Mouse (Mus musculus): Measurements from ENCODE around the gene Stra6. TPM values are rescaled to one million over a fixed set of nuclear protein-coding genes. Genes with fewer than 3 reads are reported as not detected.

Stra6 gene
- polyA plus RNA-seq, 1 experiment from 2014 or later = 0.48 TPM

GRCm38 (mm10) chr9:58135921-58136321 lies 72.3 kb downstream of the Stra6 start:
- 47% methylated on average over 2 of the region's 2 CpGs for WGBS
- no peaks in the 10 kb centered on the region; the same call in 1 of the 2 replicates for H3K4me1 ChIP-seq (replicated peaks; ENCODE audit: control insufficient read depth, insufficient read depth, low read length)
- no peak overlapping the region for H3K27ac ChIP-seq (ENCODE audit: low read depth, low read length)

GRCm38 (mm10) chr9:58139947-58140346 lies 76.4 kb downstream of the Stra6 start:
- Histone ChIP-seq H3K4me2 (replicated peaks; ENCODE audit: low read depth) (no peak overlapping the region), H3K4me3 (ENCODE audit: low read depth, low read length) (no peak overlapping the region), H3K9me3 (ENCODE audit: control insufficient read depth) (no peaks in the 10 kb centered on the region), H3K4me1 (replicated peaks; ENCODE audit: control insufficient read depth, insufficient read depth, low read length) (no peaks in the 10 kb centered on the region; the same call in 1 of the 2 replicates), H3K36me3 (ENCODE audit: control insufficient read depth, insufficient read depth) (no peaks in the 10 kb centered on the region), H3K27me3 (replicated peaks; ENCODE audit: control insufficient read depth, insufficient read depth, low read length) (no peaks in the 10 kb centered on the region), H3K27ac (ENCODE audit: low read depth, low read length) (no peak overlapping the region), H3K9ac (ENCODE audit: low read depth, low read length) (no peak overlapping the region)
- TF ChIP-seq CTCF (IDR thresholded peaks at IDR 0.05; ENCODE audit: low read depth) = no peak
- ATAC-seq = no peak
- 17% methylated on average over 6 of the region's 6 CpGs for WGBS

More at GRCm38 (mm10) chr9:58135921-58136321, 72.3 kb downstream of the Stra6 start:
- Histone ChIP-seq H3K9me3 (ENCODE audit: control insufficient read depth) (no peaks in the 10 kb centered on the region), H3K36me3 (ENCODE audit: control insufficient read depth, insufficient read depth) (no peaks in the 10 kb centered on the region), H3K4me2 (replicated peaks; ENCODE audit: low read depth) (no peak overlapping the region), H3K4me3 (ENCODE audit: low read depth, low read length) (no peak overlapping the region), H3K9ac (ENCODE audit: low read depth, low read length) (no peak overlapping the region), H3K27me3 (replicated peaks; ENCODE audit: control insufficient read depth, insufficient read depth, low read length) (no peaks in the 10 kb centered on the region)
- no peak for TF ChIP-seq CTCF (IDR thresholded peaks at IDR 0.05; ENCODE audit: low read depth)
- ATAC-seq = no peak

DNA sequence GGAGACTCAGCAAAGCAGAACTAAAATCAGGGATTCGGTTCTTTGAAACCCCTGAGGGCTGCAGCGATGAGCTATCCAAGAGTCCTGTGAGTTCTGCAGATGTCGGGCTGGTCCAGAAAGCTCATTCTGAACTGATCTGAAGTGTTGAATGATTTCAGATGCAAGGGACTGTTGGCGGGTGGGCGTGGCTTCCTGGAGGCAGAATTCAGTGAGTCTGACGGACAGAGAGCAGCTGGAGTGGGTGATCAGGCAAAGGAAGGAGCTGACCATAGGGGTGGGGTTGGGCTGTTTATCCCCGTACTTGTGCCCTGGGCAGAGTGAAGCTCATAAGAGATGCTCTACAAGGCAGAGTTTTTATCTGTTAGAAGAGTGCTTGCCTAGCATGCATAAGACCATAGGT lies 79.8 kb downstream of the Stra6 start:
- Histone ChIP-seq H3K4me1 (replicated peaks; ENCODE audit: control insufficient read depth, insufficient read depth, low read length) (no peaks in the 10 kb centered on the region), H3K4me2 (replicated peaks; ENCODE audit: low read depth) (no peak overlapping the region), H3K27me3 (replicated peaks; ENCODE audit: control insufficient read depth, insufficient read depth, low read length) (no peaks in the 10 kb centered on the region), H3K9me3 (ENCODE audit: control insufficient read depth) (no peaks in the 10 kb centered on the region), H3K9ac (ENCODE audit: low read depth, low read length) (no peak overlapping the region), H3K27ac (ENCODE audit: low read depth, low read length) (no peak overlapping the region), H3K4me3 (ENCODE audit: low read depth, low read length) (no peak overlapping the region), H3K36me3 (ENCODE audit: control insufficient read depth, insufficient read depth) (no peaks in the 10 kb centered on the region)
- no peak for TF ChIP-seq CTCF (IDR thresholded peaks at IDR 0.05; ENCODE audit: low read depth)
- no peak for ATAC-seq
- WGBS = 40% methylated on average over 7 of the region's 7 CpGs

- Histone ChIP-seq H3K9ac (ENCODE audit: low read depth, low read length) (no peak overlapping the region), H3K27me3 (replicated peaks; ENCODE audit: control insufficient read depth, insufficient read depth, low read length) (no peaks in the 10 kb centered on the region), H3K27ac (ENCODE audit: low read depth, low read length) (no peak overlapping the region), H3K4me3 (ENCODE audit: low read depth, low read length) (no peak overlapping the region), H3K4me2 (replicated peaks; ENCODE audit: low read depth) (no peak overlapping the region), H3K9me3 (ENCODE audit: control insufficient read depth) (no peaks in the 10 kb centered on the region), H3K36me3 (ENCODE audit: control insufficient read depth, insufficient read depth) (no peaks in the 10 kb centered on the region), H3K4me1 (replicated peaks; ENCODE audit: control insufficient read depth, insufficient read depth, low read length) (no peaks in the 10 kb centered on the region)
- no peak for ATAC-seq
- TF ChIP-seq CTCF (IDR thresholded peaks at IDR 0.05; ENCODE audit: low read depth) = no peak
- WGBS = 100% methylated on average over 1 of the region's 1 CpGs
These were observed 81.1 kb downstream of the Stra6 start for GRCm38 (mm10) chr9:58144664-58145063.

- 85% methylated on average over 5 of the region's 5 CpGs for WGBS
- ATAC-seq = no peak
These were observed 81.8 kb downstream of the Stra6 start for GRCm38 (mm10) chr9:58145417-58145816.

DNA sequence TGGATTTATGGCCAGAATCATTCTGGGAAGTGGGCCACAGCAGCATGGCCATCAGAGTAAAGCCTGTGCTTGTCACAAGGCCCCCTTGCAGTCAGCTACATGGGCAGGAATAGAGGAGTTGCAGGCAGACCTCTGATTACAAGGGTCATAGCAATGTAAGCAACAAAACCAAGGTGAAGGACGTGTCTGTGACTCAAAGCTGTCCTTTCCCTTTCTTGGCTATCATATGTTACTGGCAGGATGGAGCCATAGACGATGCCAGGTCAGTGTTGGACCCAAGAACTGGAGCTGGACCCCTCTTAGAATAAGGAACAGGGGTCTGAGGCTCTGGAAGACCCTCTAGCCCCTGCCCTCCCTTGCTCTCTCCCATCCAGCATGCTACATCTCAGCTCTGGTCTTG lies 85.2 kb downstream of the Stra6 start:
- ATAC-seq = no peak
- TF ChIP-seq CTCF (IDR thresholded peaks at IDR 0.05; ENCODE audit: low read depth) = no peak
- no peaks in the 10 kb centered on the region for H3K27me3 ChIP-seq (replicated peaks; ENCODE audit: control insufficient read depth, insufficient read depth, low read length)
- no peaks in the 10 kb centered on the region for H3K4me1 ChIP-seq (replicated peaks; ENCODE audit: control insufficient read depth, insufficient read depth, low read length)
- WGBS = 69% methylated on average over 2 of the region's 2 CpGs
- H3K4me3 ChIP-seq (ENCODE audit: low read depth, low read length) = no peak overlapping the region
- no peak overlapping the region for H3K27ac ChIP-seq (ENCODE audit: low read depth, low read length)
- H3K9me3 ChIP-seq (ENCODE audit: control insufficient read depth) = no peaks in the 10 kb centered on the region
- no peaks in the 10 kb centered on the region for H3K36me3 ChIP-seq (ENCODE audit: control insufficient read depth, insufficient read depth)
- H3K9ac ChIP-seq (ENCODE audit: low read depth, low read length) = no peak overlapping the region
- H3K4me2 ChIP-seq (replicated peaks; ENCODE audit: low read depth) = no peak overlapping the region

More at GRCm38 (mm10) chr9:58145417-58145816, 81.8 kb downstream of the Stra6 start:
- Histone ChIP-seq H3K27ac (ENCODE audit: low read depth, low read length) (no peak overlapping the region), H3K4me3 (ENCODE audit: low read depth, low read length) (no peak overlapping the region), H3K9me3 (ENCODE audit: control insufficient read depth) (no peaks in the 10 kb centered on the region), H3K4me1 (replicated peaks; ENCODE audit: control insufficient read depth, insufficient read depth, low read length) (no peaks in the 10 kb centered on the region), H3K36me3 (ENCODE audit: control insufficient read depth, insufficient read depth) (no peaks in the 10 kb centered on the region), H3K27me3 (replicated peaks; ENCODE audit: control insufficient read depth, insufficient read depth, low read length) (no peaks in the 10 kb centered on the region), H3K9ac (ENCODE audit: low read depth, low read length) (no peak overlapping the region), H3K4me2 (replicated peaks; ENCODE audit: low read depth) (no peak overlapping the region)
- TF ChIP-seq CTCF (IDR thresholded peaks at IDR 0.05; ENCODE audit: low read depth) = no peak
